Mouse (Mus musculus) heart, postnatal 4 days (tissue): Measurements from ENCODE around the gene Fyb2. TPM values are rescaled to one million over a fixed set of nuclear protein-coding genes. Genes with fewer than 3 reads are reported as not detected.
A peak's percentile ranks its signal among the peaks of the same experiment; 100 is the strongest.

ENCODE experiments used
- DNase-seq: peaks from one replicate; pipeline ENCODE4 v3.0.0; 2021
- total RNA-seq, 2 experiments: library from RNA; stranded (reverse); gene quantifications; 2 replicates each; pipeline ENCODE4 v1.2.3; 2021

Gene Fyb2
- total RNA-seq = not detected

GRCm38 (mm10) chr4:104913291-104914129 lies at the start of gene Fyb2:
Gene Fyb2, plus strand, starts transcription at chr4:104913456.
- DNase-seq = no peak

GRCm38 (mm10) chr4:104864397-104864796 lies 48.9 kb upstream of the Fyb2 start:
- DNase-seq = no peak

GRCm38 (mm10) chr4:104869581-104869980 lies 43.7 kb upstream of the Fyb2 start:
- no peak for DNase-seq

- DNase-seq = no peak
Measured at GRCm38 (mm10) chr4:104870196-104870595, 43.1 kb upstream of the Fyb2 start.

GRCm38 (mm10) chr4:104875832-104876231 lies 37.4 kb upstream of the Fyb2 start:
- DNase-seq = no peak

- DNase-seq = no peak
Measured at GRCm38 (mm10) chr4:104876323-104876722, 36.9 kb upstream of the Fyb2 start, which contains the start of gene C8a. Gene C8a, minus strand, starts transcription at chr4:104876398.

GRCm38 (mm10) chr4:104887486-104887885 lies 25.8 kb upstream of the Fyb2 start:
- no peak for DNase-seq

- DNase-seq = no peak
Measured at GRCm38 (mm10) chr4:104888499-104889262, 24.6 kb upstream of the Fyb2 start.

- DNase-seq = peak; percentile 70
Measured at GRCm38 (mm10) chr4:104891708-104892107, 21.5 kb upstream of the Fyb2 start.

- DNase-seq = no peak
Measured at GRCm38 (mm10) chr4:104893588-104893987, 19.7 kb upstream of the Fyb2 start.

- DNase-seq = peak; percentile 56
Measured at GRCm38 (mm10) chr4:104894004-104894734, 19.1 kb upstream of the Fyb2 start.

GRCm38 (mm10) chr4:104902836-104903235 lies 10.4 kb upstream of the Fyb2 start:
- no peak for DNase-seq

GRCm38 (mm10) chr4:104905049-104905448 lies 8.2 kb upstream of the Fyb2 start:
- no peak for DNase-seq

- DNase-seq = peak; percentile 85
Measured at GRCm38 (mm10) chr4:104911685-104912084, 1.6 kb upstream of the Fyb2 start.

GRCm38 (mm10) chr4:104914711-104915247 lies 1.5 kb downstream of the Fyb2 start:
- no peak for DNase-seq

GRCm38 (mm10) chr4:104918017-104918416 lies 4.8 kb downstream of the Fyb2 start:
- DNase-seq = no peak

- DNase-seq = no peak
Measured at GRCm38 (mm10) chr4:104925383-104925782, 12.1 kb downstream of the Fyb2 start.

- no peak for DNase-seq
Measured at GRCm38 (mm10) chr4:104929165-104929564, 15.9 kb downstream of the Fyb2 start.

- DNase-seq = no peak
Measured at GRCm38 (mm10) chr4:104933620-104934019, 20.4 kb downstream of the Fyb2 start.

- DNase-seq = no peak
Measured at GRCm38 (mm10) chr4:104934997-104935396, 21.7 kb downstream of the Fyb2 start.

GRCm38 (mm10) chr4:104935436-104935835 lies 22.2 kb downstream of the Fyb2 start:
- no peak for DNase-seq

- no peak for DNase-seq
Measured at GRCm38 (mm10) chr4:104936011-104936410, 22.8 kb downstream of the Fyb2 start.

GRCm38 (mm10) chr4:104939535-104939934 lies 26.3 kb downstream of the Fyb2 start:
- no peak for DNase-seq
